Mouse (Mus musculus) frontal cortex, adult (tissue): ENCODE results near the gene Ces3b.
A peak's percentile ranks its signal among the peaks of the same experiment; 100 is the strongest.
"Not testable (repeated sequence)": the region's sequence is repeated elsewhere in the genome, so short reads cannot be mapped to it uniquely, and the experiment has no call there.

Experiments
- ATAC-seq: cut with Nextera tagmentation; 2 replicates; pipeline ENCODE4 v1.9.2; 2017; ENCODE audit warnings: mild to moderate bottlenecking, moderate library complexity, mixed read lengths; ENCODE audit not compliant: low TSS enrichment

The Ces3b gene

DNA sequence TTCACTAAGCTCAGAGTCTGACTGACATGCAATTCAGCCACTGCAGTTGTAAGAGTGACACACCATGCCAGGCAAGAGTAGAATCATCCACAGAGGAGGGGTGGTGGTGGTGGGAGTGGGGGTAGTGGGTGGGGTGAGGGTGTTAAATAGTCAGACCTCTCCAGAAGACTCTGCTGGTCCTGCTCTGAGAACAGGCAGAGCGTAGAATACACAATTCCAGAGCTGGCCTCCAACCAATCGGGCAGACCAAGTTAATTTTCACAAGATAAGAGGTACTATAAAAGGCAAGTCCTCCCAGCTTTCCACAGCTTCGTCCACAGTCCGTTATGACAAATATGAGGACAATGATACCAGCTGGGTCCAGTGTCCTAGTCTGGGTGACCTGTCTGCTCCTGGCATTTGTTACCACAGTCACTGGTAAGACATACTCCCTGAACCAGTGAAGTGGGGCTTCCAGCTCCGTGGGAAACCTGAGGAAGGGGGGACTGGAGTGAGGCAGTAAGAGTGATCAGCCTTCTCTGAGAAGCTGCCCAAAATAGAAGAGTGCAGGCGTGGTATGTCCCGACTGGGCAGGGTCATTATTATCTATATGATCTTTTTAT, at the start of gene Ces3b:
Gene Ces3b, plus strand, starts transcription at position 305 of the 602 bp plus-strand sequence.
- no peak for ATAC-seq

- no peak for ATAC-seq
Measured at GRCm38 (mm10) chr8:105043510-105043909, 40.0 kb upstream of the Ces3b start.

GRCm38 (mm10) chr8:105045824-105046401, 37.6 kb upstream of the Ces3b start:
- no peak for ATAC-seq

DNA sequence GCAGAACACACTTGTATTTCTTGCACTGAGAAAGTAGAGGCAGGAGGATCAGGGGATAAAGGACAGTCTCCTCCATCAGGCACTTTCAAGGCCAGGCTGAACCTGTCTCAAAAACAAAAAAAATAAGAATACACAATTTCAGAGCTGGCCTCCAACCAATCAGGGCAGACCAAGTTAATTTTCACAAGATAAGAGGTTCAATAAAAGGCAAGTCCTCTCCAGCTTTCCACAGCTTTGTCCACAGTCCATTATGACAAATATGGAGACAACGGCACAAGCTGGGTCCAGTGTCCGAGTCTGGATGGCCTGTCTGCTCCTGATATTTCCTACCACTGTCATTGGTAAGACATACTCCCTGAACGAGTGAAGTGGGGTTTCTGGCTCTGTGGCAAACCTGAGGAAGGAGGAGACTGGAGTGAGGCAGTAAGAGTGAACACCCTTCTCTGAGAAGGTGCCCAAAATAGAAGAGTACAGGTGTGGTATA, 35.1 kb upstream of the Ces3b start, which contains the start of gene Ces3a:
Gene Ces3a, plus strand, starts transcription at position 231 of the 484 bp plus-strand sequence.
- ATAC-seq, result no peak

GRCm38 (mm10) chr8:105056211-105056610, 27.3 kb upstream of the Ces3b start:
- ATAC-seq, result no peak

DNA sequence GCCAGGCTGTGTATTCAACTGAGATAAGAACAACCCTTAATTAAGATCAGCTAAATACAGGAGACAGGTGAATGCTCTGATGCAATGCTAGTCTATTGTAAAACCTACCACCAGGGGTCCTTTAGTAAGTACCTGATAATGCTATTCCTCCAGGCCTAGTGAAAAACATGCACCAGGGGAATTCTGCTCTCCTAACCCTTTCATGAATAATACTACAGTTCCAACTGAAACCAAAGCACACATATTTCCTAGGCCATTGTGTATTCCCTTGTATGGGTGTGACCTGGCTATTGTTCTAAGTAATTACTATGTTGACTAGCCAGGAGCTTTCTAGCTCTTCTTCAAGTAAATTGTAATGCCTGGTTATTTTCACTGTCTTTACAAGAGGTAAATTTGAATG, 23.5 kb upstream of the Ces3b start:
- no peak for ATAC-seq

DNA sequence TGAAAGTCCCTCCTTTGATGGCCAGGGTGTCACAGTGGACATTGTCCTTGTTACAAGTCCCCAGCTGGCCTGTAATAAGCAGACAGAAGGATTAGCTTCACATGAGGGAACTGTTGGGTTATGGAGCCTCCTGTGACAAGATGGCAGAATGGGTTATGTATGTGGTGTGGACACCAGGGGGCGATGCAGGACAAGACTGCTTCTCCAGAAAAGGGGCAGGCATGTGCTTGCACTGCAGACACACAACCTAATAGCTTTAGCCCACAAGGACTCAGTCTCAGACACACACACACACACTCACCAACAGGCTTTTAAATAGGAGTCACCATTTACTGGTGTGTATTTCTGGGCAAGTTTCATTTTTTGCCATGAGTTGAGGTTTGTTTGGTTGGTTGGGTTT, 16.8 kb upstream of the Ces3b start:
- no peak for ATAC-seq

- not testable (repeated sequence) for ATAC-seq
Measured at GRCm38 (mm10) chr8:105067905-105068304, 15.6 kb upstream of the Ces3b start.

DNA sequence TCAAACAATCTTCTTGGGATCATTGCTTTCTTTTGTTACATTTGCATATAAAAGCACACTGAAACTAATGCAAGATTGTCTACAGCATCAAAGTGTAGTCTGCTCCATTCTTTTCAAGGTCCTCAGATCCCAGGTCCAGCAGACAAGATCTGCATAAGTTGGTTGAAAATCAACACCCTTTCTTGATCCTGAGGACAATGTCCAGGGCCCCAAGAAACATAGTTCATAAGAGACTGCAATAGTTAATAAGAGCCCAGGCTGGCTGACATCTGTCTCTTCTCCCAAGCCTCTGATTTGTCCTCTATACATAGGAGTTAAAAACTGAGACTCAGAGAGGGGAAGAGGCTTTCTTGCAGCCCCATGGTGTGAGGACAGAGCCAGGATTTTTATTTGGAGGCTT, 14.6 kb upstream of the Ces3b start:
- ATAC-seq, result no peak

DNA sequence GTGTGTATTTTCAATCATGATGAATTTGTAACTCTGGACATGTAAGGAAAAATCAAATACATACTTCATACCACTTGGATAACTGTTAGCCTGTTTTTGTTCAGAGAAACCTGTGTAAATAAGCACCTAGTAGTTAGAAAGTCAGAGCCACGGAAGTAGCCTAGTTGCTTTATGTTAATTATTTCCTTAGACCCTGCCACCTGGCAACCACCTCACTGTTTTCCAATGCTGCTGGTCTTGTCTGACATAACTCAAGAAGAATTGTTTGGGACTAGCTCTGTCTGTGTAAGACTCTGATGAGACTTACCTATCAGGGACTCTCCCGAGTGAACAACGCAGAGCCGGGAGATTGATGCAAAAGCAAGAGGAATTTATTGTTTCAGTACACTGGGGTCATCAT, 7.0 kb upstream of the Ces3b start:
- no peak for ATAC-seq

GRCm38 (mm10) chr8:105077071-105077470, 6.5 kb upstream of the Ces3b start:
- ATAC-seq, result no peak

- no peak for ATAC-seq
Measured at GRCm38 (mm10) chr8:105078591-105078990, 5.0 kb upstream of the Ces3b start.

GRCm38 (mm10) chr8:105080814-105081336, 2.7 kb upstream of the Ces3b start:
- ATAC-seq, result no peak

GRCm38 (mm10) chr8:105088166-105088565, 4.6 kb downstream of the Ces3b start:
- ATAC-seq, result not testable (repeated sequence)

DNA sequence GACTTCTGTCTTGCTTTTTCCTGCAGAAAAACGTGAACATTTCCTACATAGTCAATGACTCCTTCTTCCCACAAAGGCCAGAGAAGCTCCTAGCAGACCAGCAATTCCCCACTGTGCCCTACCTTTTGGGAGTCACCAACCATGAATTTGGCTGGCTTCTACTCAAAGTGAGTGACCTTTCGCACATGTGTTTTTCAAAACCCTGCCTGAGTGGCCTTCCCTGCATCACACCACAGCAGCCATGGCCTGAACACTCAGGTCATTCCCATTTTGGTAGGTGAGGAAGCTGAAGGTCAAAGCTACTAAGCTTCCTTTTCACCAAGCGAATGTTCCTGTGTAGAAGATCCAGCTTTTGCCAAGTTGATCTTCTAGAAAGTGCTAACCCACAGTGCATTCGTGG, 5.0 kb downstream of the Ces3b start:
- no peak for ATAC-seq

DNA sequence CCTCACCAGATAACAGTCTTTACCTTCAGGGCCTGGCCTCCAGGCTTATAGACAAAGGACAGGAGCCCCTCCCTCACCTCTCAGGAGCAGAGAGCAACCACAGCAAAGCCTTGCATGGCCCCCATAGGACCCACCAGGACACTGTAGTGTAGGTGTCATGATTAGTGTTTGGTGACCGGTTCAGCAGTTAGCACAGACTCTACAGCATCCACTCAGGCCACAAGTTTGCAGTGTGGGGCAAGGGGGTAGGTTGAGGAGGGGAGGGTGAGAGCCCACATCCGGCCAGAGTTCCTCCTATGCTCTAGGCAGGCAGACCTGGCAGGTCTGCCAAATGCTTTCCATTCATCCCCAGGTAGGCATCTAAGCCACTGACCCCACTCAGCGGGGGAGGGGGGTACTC, 10.4 kb downstream of the Ces3b start:
- no peak for ATAC-seq

DNA sequence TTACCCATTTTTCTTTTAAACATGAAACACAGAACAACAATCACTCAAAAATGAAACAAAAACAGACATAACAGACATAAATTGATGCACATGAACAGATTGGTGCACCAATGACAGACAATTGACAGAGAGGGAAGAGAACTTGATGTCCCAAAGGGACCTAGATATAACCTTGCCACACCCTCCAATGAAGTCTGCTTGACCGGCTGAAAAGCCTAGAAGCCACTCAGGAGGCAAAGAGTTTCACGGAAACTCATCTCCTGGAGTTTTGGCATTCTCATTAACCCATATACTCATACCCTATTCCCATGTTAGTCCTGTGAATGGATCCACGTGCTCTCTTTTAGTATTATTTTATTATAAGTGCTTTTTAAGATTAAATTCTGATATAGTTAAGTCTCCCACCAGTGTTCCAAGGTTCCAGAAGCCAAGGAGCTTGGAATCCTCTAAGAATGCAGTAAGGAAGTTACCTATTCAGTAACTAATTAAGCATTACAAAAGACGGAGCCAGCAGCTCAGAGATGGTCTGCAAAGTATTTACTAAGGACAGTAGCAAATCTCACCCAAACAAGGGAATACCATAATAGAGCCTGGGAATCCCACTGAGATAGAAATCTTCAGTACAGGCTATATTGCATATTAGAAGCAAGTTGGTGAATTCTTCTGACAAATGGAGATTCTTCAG, 18.7 kb downstream of the Ces3b start:
- ATAC-seq, result not testable (repeated sequence)

DNA sequence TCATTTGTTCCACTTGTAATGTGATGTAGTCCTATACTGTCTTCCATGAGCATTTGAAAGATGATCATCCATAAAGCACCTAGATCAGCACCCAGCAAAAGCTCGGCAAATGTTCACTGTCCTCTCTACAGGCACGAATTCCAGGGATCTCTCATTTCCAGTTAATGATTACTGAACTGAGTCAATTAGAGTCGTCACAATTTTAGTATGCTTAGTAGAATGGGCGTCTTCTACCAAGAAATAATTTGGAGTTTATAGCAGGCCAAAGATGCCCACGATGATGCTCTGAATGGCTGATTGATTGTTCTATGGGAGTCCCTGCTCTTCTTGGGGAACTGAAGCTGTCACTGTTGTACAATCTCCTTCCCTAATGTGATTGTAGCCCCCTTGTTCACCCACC, 20.1 kb downstream of the Ces3b start:
- not testable (repeated sequence) for ATAC-seq

- no peak for ATAC-seq
Measured at GRCm38 (mm10) chr8:105104220-105104619, 20.7 kb downstream of the Ces3b start.

GRCm38 (mm10) chr8:105129864-105130263, 46.3 kb downstream of the Ces3b start:
- ATAC-seq, result no peak

DNA sequence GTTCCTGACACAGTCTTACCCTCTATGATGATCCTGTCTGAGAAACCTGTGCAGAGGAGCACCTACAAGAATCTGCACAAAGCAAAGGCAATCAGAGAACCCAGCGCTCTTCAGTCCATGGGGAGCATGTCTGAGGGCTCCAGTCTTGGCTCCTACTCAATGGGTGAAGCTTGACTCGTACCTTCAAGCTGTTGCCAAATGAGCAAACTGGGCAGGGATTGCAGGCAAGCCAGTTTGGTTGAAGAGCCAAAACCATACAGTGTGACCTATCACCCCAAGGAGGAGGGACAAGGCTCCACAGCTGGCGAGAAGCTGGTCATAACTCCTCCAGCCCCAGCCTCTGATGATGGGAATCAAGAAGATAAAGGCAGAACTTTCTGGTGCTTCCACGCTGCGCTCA, 48.0 kb downstream of the Ces3b start, which contains the start of gene Ces4a:
Gene Ces4a, plus strand, starts transcription at position 292 of the 400 bp plus-strand sequence.
- ATAC-seq, result no peak

DNA sequence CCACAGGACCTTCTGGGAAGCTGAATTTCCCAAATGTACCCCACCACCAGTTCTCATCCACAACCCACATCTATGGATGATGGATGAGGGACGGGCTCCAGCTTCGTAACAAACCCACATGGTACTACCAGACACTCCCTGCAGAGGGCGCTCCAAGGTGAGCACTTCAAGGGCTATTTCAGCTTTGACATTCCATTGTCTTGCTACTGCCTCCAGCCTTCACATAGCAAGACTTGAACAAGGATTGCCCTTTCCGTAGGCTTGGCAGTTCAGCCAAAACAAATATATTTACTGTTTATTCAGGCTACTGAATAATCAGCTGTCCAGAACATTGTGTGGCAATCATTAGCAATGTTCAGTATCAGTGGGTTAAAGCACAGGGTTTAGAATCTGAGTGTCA, 54.9 kb downstream of the Ces3b start:
- ATAC-seq, result 0 out of 2 replicates have a peak, but pooled peaks have one; percentile 44

GRCm38 (mm10) chr8:105142395-105142794, 58.8 kb downstream of the Ces3b start:
- ATAC-seq, result no peak
